Mouse (Mus musculus) ES-Bruce4 (cell line): ENCODE data around the gene Ubtf. TPM values are rescaled to one million over a fixed set of nuclear protein-coding genes. Genes with fewer than 3 reads are reported as not detected.

Source experiments
- H3K27ac ChIP-seq: 2 replicates; pipeline ENCODE4 v1.5.1; 2012; ENCODE audit warnings: low read length, inconsistent platforms; ENCODE audit not compliant: insufficient read depth
- H3K27me3 ChIP-seq: 2 replicates; pipeline ENCODE4 v1.6.1; 2012; ENCODE audit warnings: mild to moderate bottlenecking, low read length, inconsistent platforms; ENCODE audit not compliant: control insufficient read depth, poor library complexity, insufficient read depth, severe bottlenecking
- H3K36me3 ChIP-seq: 2 replicates; pipeline ENCODE4 v1.6.1; 2012; ENCODE audit warnings: inconsistent platforms, mild to moderate bottlenecking, low read length, moderate library complexity; ENCODE audit not compliant: control insufficient read depth, poor library complexity, insufficient read depth, severe bottlenecking
- H3K4me1 ChIP-seq: one replicate; pipeline ENCODE4 v1.8.1; 2011; ENCODE audit warnings: low read length; ENCODE audit not compliant: control insufficient read depth, insufficient read depth
- H3K4me3 ChIP-seq: 2 replicates; pipeline ENCODE4 v1.5.1; 2011; ENCODE audit warnings: low read depth, mild to moderate bottlenecking, low read length
- H3K9ac ChIP-seq: 2 replicates; pipeline ENCODE4 v1.6.1; 2012; ENCODE audit warnings: low read depth, mild to moderate bottlenecking, inconsistent platforms; ENCODE audit not compliant: poor library complexity, severe bottlenecking
- H3K9me3 ChIP-seq: replicated peaks from 2 replicates; pipeline ENCODE4 v1.6.1; 2012; ENCODE audit warnings: mild to moderate bottlenecking, low read length, inconsistent platforms; ENCODE audit not compliant: control insufficient read depth, poor library complexity, insufficient read depth, severe bottlenecking
- CTCF ChIP-seq: IDR thresholded peaks from one replicate; pipeline ENCODE4 v1.8.1; 2011; ENCODE audit warnings: low read depth, low read length
- EP300 ChIP-seq: IDR thresholded peaks from 2 replicates; pipeline ENCODE4 v1.6.1; 2011; ENCODE audit warnings: low read depth, low read length; ENCODE audit not compliant: insufficient read depth
- POLR2A ChIP-seq: IDR thresholded peaks from one replicate; pipeline ENCODE4 v1.8.1; 2011; ENCODE audit warnings: low read length; ENCODE audit not compliant: insufficient read depth
- polyA plus RNA-seq: library from polyadenylated mRNA; stranded (reverse); fragments of >200 nt; gene quantifications from 2 replicates; pipeline ENCODE4 v1.2.4, GENCODE M21; 2011; ENCODE audit warnings: low read depth; ENCODE audit not compliant: missing spikeins, insufficient read depth, insufficient read length

Gene Ubtf
- polyA plus RNA-seq, 1 experiment: 82.0 TPM

DNA sequence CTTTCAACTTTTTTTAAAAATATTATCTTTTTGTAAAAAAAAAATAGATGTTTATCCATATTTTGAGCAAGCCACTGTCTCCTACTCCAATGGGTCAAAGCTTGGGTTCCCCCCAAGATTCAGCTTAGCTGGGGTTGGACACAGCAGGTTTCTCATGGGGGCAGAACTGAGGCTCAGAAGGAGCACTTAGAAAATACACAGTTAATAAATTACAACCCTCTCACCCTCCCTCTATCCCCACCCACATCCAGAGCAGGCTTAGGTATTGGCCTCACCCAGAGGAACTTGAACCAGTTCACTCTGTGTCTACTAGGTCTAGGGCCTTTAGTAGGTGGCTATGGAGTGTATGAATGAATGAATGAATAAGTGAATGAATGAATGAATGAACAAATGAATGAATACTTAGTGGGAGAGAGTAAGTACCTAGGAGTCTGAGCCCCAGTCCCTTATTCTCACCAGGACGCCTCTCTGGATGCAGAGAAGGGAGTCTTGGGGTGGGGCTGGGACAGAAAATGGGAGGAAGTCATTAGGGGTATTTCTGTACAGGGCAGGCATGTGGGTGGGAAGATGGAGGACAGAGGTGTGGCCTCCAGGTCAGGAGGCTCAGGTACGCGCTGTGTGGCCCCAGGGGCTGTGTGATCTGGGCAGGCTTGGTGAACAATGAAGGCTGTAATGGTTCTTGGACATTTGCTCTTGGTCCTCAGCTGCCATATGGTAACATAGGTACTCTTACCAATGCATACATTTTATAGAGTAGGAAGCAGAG lies 29.8 kb upstream of the Ubtf start:
- Histone ChIP-seq H3K9ac (no peak overlapping the region), H3K36me3 (no peaks in the 10 kb centered on the region), H3K9me3 (no peaks in the 10 kb centered on the region), H3K27ac (no peak overlapping the region), H3K4me3 (no peak overlapping the region), H3K27me3 (no peaks in the 10 kb centered on the region), H3K4me1 (peaks cover 11% of the 10 kb centered on the region)
- no peak for TF ChIP-seq EP300
- TF ChIP-seq POLR2A: no peak
- no peak for TF ChIP-seq CTCF

- no peak for TF ChIP-seq EP300
- TF ChIP-seq CTCF: no peak
- TF ChIP-seq POLR2A: no peak
- no peaks in the 10 kb centered on the region for H3K27me3 ChIP-seq
These were observed 29.2 kb upstream of the Ubtf start for GRCm38 (mm10) chr11:102348771-102349170.

GRCm38 (mm10) chr11:102348101-102348585 lies 28.6 kb upstream of the Ubtf start:
- Histone ChIP-seq H3K27ac (no peak overlapping the region), H3K36me3 (no peaks in the 10 kb centered on the region), H3K27me3 (no peaks in the 10 kb centered on the region), H3K4me1 (peaks cover 11% of the 10 kb centered on the region), H3K9ac (no peak overlapping the region), H3K4me3 (no peak overlapping the region), H3K9me3 (no peaks in the 10 kb centered on the region)
- no peak for TF ChIP-seq EP300
- TF ChIP-seq CTCF: no peak
- TF ChIP-seq POLR2A: no peak

More at GRCm38 (mm10) chr11:102348771-102349170, 29.2 kb upstream of the Ubtf start:
- H3K4me1 ChIP-seq: peaks cover 11% of the 10 kb centered on the region
- H3K4me3 ChIP-seq: no peak overlapping the region
- H3K9ac ChIP-seq: no peak overlapping the region
- H3K9me3 ChIP-seq: no peaks in the 10 kb centered on the region
- no peaks in the 10 kb centered on the region for H3K36me3 ChIP-seq
- H3K27ac ChIP-seq: no peak overlapping the region

DNA sequence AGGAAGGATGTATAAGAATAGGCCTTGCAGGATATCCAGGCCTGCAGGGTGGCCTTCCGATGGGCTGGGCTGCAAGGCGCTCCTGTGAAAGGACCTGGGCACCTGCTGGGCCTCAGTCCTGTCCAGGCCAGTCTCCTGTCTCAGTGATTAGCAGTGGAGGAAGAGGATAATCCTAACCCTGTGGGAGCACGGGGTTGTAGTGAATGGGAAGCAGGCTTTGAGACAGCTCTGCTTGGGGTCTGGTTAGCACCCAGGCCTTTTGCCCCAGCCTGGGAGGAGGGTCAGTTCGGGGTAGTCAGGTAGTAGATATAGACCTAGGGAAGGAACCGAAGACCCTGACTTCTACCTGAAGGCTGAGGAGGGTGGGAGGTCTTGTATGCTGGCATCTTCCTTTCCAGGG lies 28.1 kb upstream of the Ubtf start:
- Histone ChIP-seq H3K27me3 (no peaks in the 10 kb centered on the region), H3K9ac (no peak overlapping the region), H3K4me3 (no peak overlapping the region), H3K4me1 (peaks cover 7% of the 10 kb centered on the region), H3K27ac (no peak overlapping the region), H3K9me3 (no peaks in the 10 kb centered on the region), H3K36me3 (no peaks in the 10 kb centered on the region)
- TF ChIP-seq POLR2A (no peak), CTCF (no peak)

DNA sequence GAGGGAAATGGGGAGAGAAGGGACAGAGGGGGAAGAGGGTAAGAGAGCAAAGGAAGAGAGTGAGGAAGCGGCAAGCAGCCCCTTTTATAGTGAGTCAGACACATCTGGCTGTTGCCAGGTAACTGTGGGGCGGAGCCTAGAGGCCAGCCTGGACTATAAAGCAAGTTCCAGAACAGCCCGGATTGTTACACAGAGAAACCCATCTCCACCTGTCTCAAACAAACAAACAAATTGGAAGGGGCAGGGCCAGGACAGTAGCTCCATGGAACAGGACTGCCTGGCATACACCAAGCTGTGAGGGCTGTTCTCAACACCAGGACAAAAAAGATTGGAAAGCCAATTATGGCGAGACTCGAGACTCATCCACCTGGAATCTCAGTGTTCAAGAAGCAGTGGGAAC lies 27.4 kb upstream of the Ubtf start:
- TF ChIP-seq CTCF: no peak
- no peak for TF ChIP-seq EP300
- TF ChIP-seq POLR2A: no peak
- Histone ChIP-seq H3K9me3 (no peaks in the 10 kb centered on the region), H3K27ac (no peak overlapping the region), H3K27me3 (no peaks in the 10 kb centered on the region), H3K4me3 (no peak overlapping the region), H3K36me3 (no peaks in the 10 kb centered on the region), H3K9ac (no peak overlapping the region), H3K4me1 (peaks cover 4% of the 10 kb centered on the region)

DNA sequence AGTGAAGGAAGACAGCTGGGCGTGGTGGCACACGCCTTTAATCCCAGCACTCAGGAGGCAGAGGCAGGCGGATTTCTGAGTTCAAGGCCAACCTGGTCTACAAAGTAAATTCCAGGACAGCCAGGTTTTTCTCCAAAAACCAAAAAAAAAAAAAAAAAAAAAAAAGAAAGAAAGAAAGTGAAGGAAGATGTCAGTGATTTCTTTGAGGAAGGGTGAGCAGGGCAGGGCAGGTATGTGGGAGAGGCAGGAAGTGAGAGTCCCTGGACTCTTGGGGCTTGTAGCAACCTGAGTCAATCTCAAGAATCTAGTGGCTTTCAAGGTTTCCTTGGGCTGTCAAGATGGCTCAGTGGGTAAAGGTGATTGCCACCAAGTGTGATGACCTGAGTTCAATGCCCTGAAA lies 24.9 kb upstream of the Ubtf start:
- Histone ChIP-seq H3K9ac (no peak overlapping the region), H3K4me3 (no peak overlapping the region), H3K4me1 (peaks cover 2% of the 10 kb centered on the region), H3K36me3 (no peaks in the 10 kb centered on the region), H3K27me3 (no peaks in the 10 kb centered on the region), H3K27ac (no peak overlapping the region), H3K9me3 (no peaks in the 10 kb centered on the region)
- TF ChIP-seq EP300: no peak
- TF ChIP-seq POLR2A: no peak
- TF ChIP-seq CTCF: no peak
